Mouse (Mus musculus): ENCODE results near the gene Tgoln1.

GRCm38 (mm10) chr6:72655309-72656052 is 38.7 kb upstream of the Tgoln1 start:
- TF ChIP-seq CTCF (IDR thresholded peaks at IDR 0.05; ENCODE audit: low read depth, low read length): no peak
- no peak for TF ChIP-seq POLR2AphosphoS5 (IDR thresholded peaks at IDR 0.05; ENCODE audit: insufficient replicate concordance, low read depth, low read length)
